Mouse (Mus musculus): ENCODE measurements around the gene Prpf6. TPM values are rescaled to one million over a fixed set of nuclear protein-coding genes. Genes with fewer than 3 reads are reported as not detected.

Gene Prpf6
- polyA plus RNA-seq, 1 experiment from 2014 or later = 52.7 TPM

GRCm38 (mm10) chr2:181658930-181659555 lies 67.4 kb downstream of the Prpf6 start:
- no peak overlapping the region for H3K27ac ChIP-seq (ENCODE audit: low read length)
- WGBS = 36% methylated on average over 17 of the region's 17 CpGs
- ATAC-seq = peak; percentile 63
- no peak overlapping the region for H3K4me3 ChIP-seq (ENCODE audit: low read length)
- no peak overlapping the region for H3K4me2 ChIP-seq (ENCODE audit: low read depth, low read length)
- peaks cover 18% of the 10 kb centered on the region for H3K36me3 ChIP-seq (ENCODE audit: control insufficient read depth, insufficient read depth, low read length)
- peaks cover 19% of the 10 kb centered on the region for H3K27me3 ChIP-seq (replicated peaks; ENCODE audit: control insufficient read depth, insufficient read depth, low read length)
- H3K4me1 ChIP-seq (ENCODE audit: control insufficient read depth, insufficient read depth, low read length) = peaks cover 7% of the 10 kb centered on the region
- no peak overlapping the region for H3K9ac ChIP-seq (ENCODE audit: low read depth, low read length)
- H3K9me3 ChIP-seq (ENCODE audit: control insufficient read depth, low read length) = no peaks in the 10 kb centered on the region

- Histone ChIP-seq H3K9me3 (ENCODE audit: control insufficient read depth, low read length) (no peaks in the 10 kb centered on the region), H3K4me2 (ENCODE audit: low read depth, low read length) (no peak overlapping the region), H3K27ac (ENCODE audit: low read length) (no peak overlapping the region), H3K27me3 (replicated peaks; ENCODE audit: control insufficient read depth, insufficient read depth, low read length) (peaks cover 19% of the 10 kb centered on the region), H3K9ac (ENCODE audit: low read depth, low read length) (no peak overlapping the region), H3K36me3 (ENCODE audit: control insufficient read depth, insufficient read depth, low read length) (peaks cover 18% of the 10 kb centered on the region), H3K4me1 (ENCODE audit: control insufficient read depth, insufficient read depth, low read length) (peaks cover 7% of the 10 kb centered on the region), H3K4me3 (ENCODE audit: low read length) (no peak overlapping the region)
- peak; percentile 83 for ATAC-seq
- 15% methylated on average over 9 of the region's 9 CpGs for WGBS
Measured at GRCm38 (mm10) chr2:181659609-181660055, 68.0 kb downstream of the Prpf6 start.

- Histone ChIP-seq H3K27ac (ENCODE audit: low read length) (peak overlapping the region; percentile 48; the same call in 1 of the 2 replicates), H3K27me3 (replicated peaks; ENCODE audit: control insufficient read depth, insufficient read depth, low read length) (peaks cover 17% of the 10 kb centered on the region), H3K4me3 (ENCODE audit: low read length) (no peak overlapping the region), H3K36me3 (ENCODE audit: control insufficient read depth, insufficient read depth, low read length) (no peaks in the 10 kb centered on the region), H3K9me3 (ENCODE audit: control insufficient read depth, low read length) (no peaks in the 10 kb centered on the region), H3K9ac (ENCODE audit: low read depth, low read length) (no peak overlapping the region), H3K4me2 (ENCODE audit: low read depth, low read length) (no peak overlapping the region), H3K4me1 (ENCODE audit: control insufficient read depth, insufficient read depth, low read length) (peaks cover 4% of the 10 kb centered on the region; the same call in 1 of the 2 replicates)
- WGBS = 86% methylated on average over 3 of the region's 3 CpGs
- peak; percentile 31 for ATAC-seq
Measured at GRCm38 (mm10) chr2:181662620-181663297, 71.1 kb downstream of the Prpf6 start.

GRCm38 (mm10) chr2:181663298-181663630 lies 71.6 kb downstream of the Prpf6 start:
- Histone ChIP-seq H3K27ac (ENCODE audit: low read length) (0 out of 2 replicates have a peak overlapping the region, but pooled peaks have one; percentile 48), H3K36me3 (ENCODE audit: control insufficient read depth, insufficient read depth, low read length) (no peaks in the 10 kb centered on the region), H3K4me2 (ENCODE audit: low read depth, low read length) (no peak overlapping the region), H3K27me3 (replicated peaks; ENCODE audit: control insufficient read depth, insufficient read depth, low read length) (peaks cover 19% of the 10 kb centered on the region), H3K4me3 (ENCODE audit: low read length) (no peak overlapping the region), H3K9ac (ENCODE audit: low read depth, low read length) (no peak overlapping the region), H3K9me3 (ENCODE audit: control insufficient read depth, low read length) (no peaks in the 10 kb centered on the region), H3K4me1 (ENCODE audit: control insufficient read depth, insufficient read depth, low read length) (peaks cover 4% of the 10 kb centered on the region; the same call in 1 of the 2 replicates)
- WGBS = 30% methylated on average over 4 of the region's 4 CpGs
- ATAC-seq = peak; percentile 16

- Histone ChIP-seq H3K4me3 (ENCODE audit: low read length) (peak overlapping the region; percentile 49), H3K4me2 (ENCODE audit: low read depth, low read length) (peak overlapping the region; percentile 60), H3K9me3 (ENCODE audit: control insufficient read depth, low read length) (no peaks in the 10 kb centered on the region), H3K36me3 (ENCODE audit: control insufficient read depth, insufficient read depth, low read length) (no peaks in the 10 kb centered on the region), H3K27ac (ENCODE audit: low read length) (no peak overlapping the region), H3K4me1 (ENCODE audit: control insufficient read depth, insufficient read depth, low read length) (peaks cover 16% of the 10 kb centered on the region), H3K27me3 (replicated peaks; ENCODE audit: control insufficient read depth, insufficient read depth, low read length) (peaks cover 67% of the 10 kb centered on the region), H3K9ac (ENCODE audit: low read depth, low read length) (peak overlapping the region; percentile 58)
- ATAC-seq = peak; percentile 41; the same call in 1 of the 2 replicates
- WGBS = 5% methylated on average over 55 of the region's 56 CpGs
Measured at GRCm38 (mm10) chr2:181670285-181670912, 78.7 kb downstream of the Prpf6 start.

- peak overlapping the region; percentile 60 for H3K4me2 ChIP-seq (ENCODE audit: low read depth, low read length)
Measured at GRCm38 (mm10) chr2:181670913-181671311, 79.2 kb downstream of the Prpf6 start.

GRCm38 (mm10) chr2:181671326-181671725 lies 79.7 kb downstream of the Prpf6 start, which contains the start of gene Sox18:
Gene Sox18 (minus strand): TSS chr2:181671640.
- H3K4me3 ChIP-seq (ENCODE audit: low read length) = peak within 1 kb of the TSS; percentile 49
- no peaks in the 10 kb centered on the region for H3K36me3 ChIP-seq (ENCODE audit: control insufficient read depth, insufficient read depth, low read length)
- H3K4me2 ChIP-seq (ENCODE audit: low read depth, low read length) = peak within 1 kb of the TSS; percentile 60
- H3K27ac ChIP-seq (ENCODE audit: low read length) = no peak within 1 kb of the TSS
- H3K9me3 ChIP-seq (ENCODE audit: control insufficient read depth, low read length) = no peaks in the 10 kb centered on the region
- WGBS = 1% methylated on average over 43 of the region's 43 CpGs
- H3K27me3 ChIP-seq (replicated peaks; ENCODE audit: control insufficient read depth, insufficient read depth, low read length) = peaks cover 70% of the 10 kb centered on the region
- H3K4me1 ChIP-seq (ENCODE audit: control insufficient read depth, insufficient read depth, low read length) = peaks cover 20% of the 10 kb centered on the region
- peak within 1 kb of the TSS; percentile 58 for H3K9ac ChIP-seq (ENCODE audit: low read depth, low read length)
- ATAC-seq = peak; percentile 31; the same call in 1 of the 2 replicates

More at GRCm38 (mm10) chr2:181670913-181671311, 79.2 kb downstream of the Prpf6 start:
- ATAC-seq = no peak
- Histone ChIP-seq H3K36me3 (ENCODE audit: control insufficient read depth, insufficient read depth, low read length) (no peaks in the 10 kb centered on the region), H3K4me1 (ENCODE audit: control insufficient read depth, insufficient read depth, low read length) (peaks cover 20% of the 10 kb centered on the region), H3K4me3 (ENCODE audit: low read length) (peak overlapping the region; percentile 49), H3K9ac (ENCODE audit: low read depth, low read length) (peak overlapping the region; percentile 58), H3K27ac (ENCODE audit: low read length) (no peak overlapping the region), H3K27me3 (replicated peaks; ENCODE audit: control insufficient read depth, insufficient read depth, low read length) (peaks cover 68% of the 10 kb centered on the region), H3K9me3 (ENCODE audit: control insufficient read depth, low read length) (no peaks in the 10 kb centered on the region)
- under 1% methylated on average over 41 of the region's 41 CpGs for WGBS

- no peak overlapping the region for H3K4me2 ChIP-seq (ENCODE audit: low read depth, low read length)
- 30% methylated on average over 7 of the region's 7 CpGs for WGBS
- H3K4me3 ChIP-seq (ENCODE audit: low read length) = no peak overlapping the region
- no peak for ATAC-seq
- H3K4me1 ChIP-seq (ENCODE audit: control insufficient read depth, insufficient read depth, low read length) = peaks cover 20% of the 10 kb centered on the region
- no peaks in the 10 kb centered on the region for H3K36me3 ChIP-seq (ENCODE audit: control insufficient read depth, insufficient read depth, low read length)
- H3K27me3 ChIP-seq (replicated peaks; ENCODE audit: control insufficient read depth, insufficient read depth, low read length) = peaks cover 73% of the 10 kb centered on the region
- H3K9me3 ChIP-seq (ENCODE audit: control insufficient read depth, low read length) = no peaks in the 10 kb centered on the region
- no peak overlapping the region for H3K9ac ChIP-seq (ENCODE audit: low read depth, low read length)
- no peak overlapping the region for H3K27ac ChIP-seq (ENCODE audit: low read length)
Measured at GRCm38 (mm10) chr2:181671984-181672383, 80.3 kb downstream of the Prpf6 start.

GRCm38 (mm10) chr2:181673501-181673900 lies 81.8 kb downstream of the Prpf6 start:
- Histone ChIP-seq H3K27me3 (replicated peaks; ENCODE audit: control insufficient read depth, insufficient read depth, low read length) (peaks cover 68% of the 10 kb centered on the region), H3K4me2 (ENCODE audit: low read depth, low read length) (no peak overlapping the region), H3K4me1 (ENCODE audit: control insufficient read depth, insufficient read depth, low read length) (peaks cover 20% of the 10 kb centered on the region), H3K27ac (ENCODE audit: low read length) (no peak overlapping the region), H3K9ac (ENCODE audit: low read depth, low read length) (no peak overlapping the region), H3K36me3 (ENCODE audit: control insufficient read depth, insufficient read depth, low read length) (no peaks in the 10 kb centered on the region), H3K4me3 (ENCODE audit: low read length) (no peak overlapping the region), H3K9me3 (ENCODE audit: control insufficient read depth, low read length) (no peaks in the 10 kb centered on the region)
- 53% methylated on average over 1 of the region's 1 CpGs for WGBS
- ATAC-seq = no peak
